Comparison of ENCODE assay signal across 8 mouse cellular contexts in genomic region chr4:156203001-156203412, GRCm38 (mm10). TPM values are rescaled to one million over a fixed set of nuclear protein-coding genes. Genes with fewer than 3 reads are reported as not detected.
DNase-seq lines count a peak whose midpoint lies in the region; ATAC-seq lines count a peak whose summit lies in the region.

Gene AW011738, plus strand, starts transcription at chr4:156203304.

- H3K4me2 ChIP-seq in forebrain, embryonic 14.5 days (ENCODE audit: low read length): peak within 1 kb of the TSS; percentile 96

- peak within 1 kb of the TSS; percentile 77 for H3K9ac ChIP-seq in forebrain, embryonic 14.5 days (ENCODE audit: low read length)

- 0% methylated on average over 27 of the region's 39 CpGs for WGBS in forebrain, embryonic 14.5 days

- no peak for DNase-seq in frontal cortex, postnatal 36 days (ENCODE audit: low spot score in 2 of 2)
- peak; percentile 79 to 87 for DNase-seq in cerebellum, adult 18-20 months
- DNase-seq in forebrain, embryonic 14.5 days (ENCODE audit: low spot score): peak; percentile 84
- DNase-seq in heart, postnatal 4 days: peak; percentile 82
- DNase-seq in layer of hippocampus, postnatal 10 days (ENCODE audit: low spot score in 2 of 2): peak; percentile 54 to 71
- peak; percentile 73 to 83 for DNase-seq in lung, postnatal 4 days
- DNase-seq in right cerebral cortex, postnatal 10 days (ENCODE audit: low spot score in 2 of 2): peak; percentile 81 to 83

- peak within 1 kb of the TSS; percentile 39; the same call in 1 of the 2 replicates for H3K27ac ChIP-seq in forebrain, embryonic 14.5 days (ENCODE audit: low read depth, low read length)

- H3K4me1 ChIP-seq in forebrain, embryonic 14.5 days (ENCODE audit: control insufficient read depth, insufficient read depth, low read length): peaks cover 7% of the 10 kb centered on the region

- H3K27me3 ChIP-seq in forebrain, embryonic 14.5 days (replicated peaks; ENCODE audit: control insufficient read depth, insufficient read depth, low read length): no peaks in the 10 kb centered on the region

- H3K36me3 ChIP-seq in forebrain, embryonic 14.5 days (ENCODE audit: control insufficient read depth, insufficient read depth, low read length): 0 out of 2 replicates have a peak, but pooled peaks cover 3% of the 10 kb centered on the region

- H3K9me3 ChIP-seq in forebrain, embryonic 14.5 days (replicated peaks; ENCODE audit: control insufficient read depth, low read length): no peaks in the 10 kb centered on the region

- H3K4me3 ChIP-seq in forebrain, embryonic 14.5 days (ENCODE audit: low read depth, low read length): peak within 1 kb of the TSS; percentile 56

- ATAC-seq in frontal cortex, adult (ENCODE audit: low TSS enrichment): peak; percentile 80
- ATAC-seq in forebrain, embryonic 14.5 days: peak; percentile 86

RNA-seq across cellular contexts. Expression of gene AW011738, which starts in this region (rescaled TPM):
- 1.2 TPM in 2 replicates for polyA plus RNA-seq in forebrain, embryonic 14.5 days (2014; fragmentation: Nextera tagmentation; extraction: Ambion mirVana)
- 1 to 10 TPM; 7.6 to 7.7 TPM for total RNA-seq in heart, postnatal 4 days (2021)
- 1 to 10 TPM; 6.1 to 6.3 TPM for total RNA-seq in layer of hippocampus, postnatal 10 days (2021)

Comparison
In these comparisons a context has a peak if more than half of its experiments do, and no peak if none do; other contexts are left out.
1. DNase-seq: peak in cerebellum, adult 18-20 months (2 of 2), forebrain, embryonic 14.5 days (single experiment), heart, postnatal 4 days (single experiment), layer of hippocampus, postnatal 10 days (2 of 2), lung, postnatal 4 days (2 of 2) and right cerebral cortex, postnatal 10 days (2 of 2); none in frontal cortex, postnatal 36 days (0 of 2).